Mouse (Mus musculus) CH12.LX (cell line): ENCODE measurements around the gene Sp100. TPM values are rescaled to one million over a fixed set of nuclear protein-coding genes. Genes with fewer than 3 reads are reported as not detected.

Source experiments
- DNase-seq: peaks from one replicate; pipeline ENCODE4 v3.0.0-alpha.2; 2013; ENCODE audit errors: extremely low read depth
- H3K27ac ChIP-seq: 2 replicates; pipeline ENCODE4 v1.5.1; 2012; ENCODE audit warnings: low read depth, mild to moderate bottlenecking, control low read depth, moderate library complexity; ENCODE audit not compliant: insufficient read depth
- H3K27me3 ChIP-seq: replicated peaks from 2 replicates; pipeline ENCODE3; 2012; ENCODE audit warnings: inconsistent platforms
- H3K36me3 ChIP-seq, 2 experiments: replicated peaks in 1 of 2; 2 replicates each; pipeline versions ENCODE3 to v1.6.1; 2012; ENCODE audit warnings: inconsistent platforms in 1 of 2, low read length in 1 of 2, mild to moderate bottlenecking in 1 of 2, mixed read lengths in 1 of 2, moderate library complexity in 1 of 2; ENCODE audit not compliant: control insufficient read depth in 1 of 2, insufficient read depth in 1 of 2
- H3K4me1 ChIP-seq, 2 experiments: 2 replicates each; pipeline ENCODE4 v1.6.1; 2012; ENCODE audit warnings: inconsistent platforms in 1 of 2, moderate library complexity in 1 of 2; ENCODE audit not compliant: insufficient read depth in 2 of 2, control insufficient read depth in 1 of 2
- H3K4me2 ChIP-seq: 2 replicates; pipeline ENCODE4 v1.6.1; 2012; ENCODE audit warnings: low read depth, mild to moderate bottlenecking, control low read depth; ENCODE audit not compliant: poor library complexity, insufficient read depth, severe bottlenecking
- H3K4me3 ChIP-seq, 3 experiments: fragments of 150-350 bp in 1 of 3; sonication (generic) in 1 of 3; replicated peaks in 1 of 3; 2 replicates each; pipeline versions ENCODE3 to v1.5.1; 2011 to 2012; ENCODE audit warnings: low read depth in 2 of 3, low read length in 2 of 3, mild to moderate bottlenecking in 2 of 3, moderate library complexity in 2 of 3, control low read depth in 1 of 3, improper control_type of control experiment in 1 of 3, inconsistent platforms in 1 of 3, mixed read lengths in 1 of 3; ENCODE audit not compliant: poor library complexity in 1 of 3
- H3K79me2 ChIP-seq: replicated peaks from 2 replicates; pipeline ENCODE4 v1.6.1; 2012; ENCODE audit warnings: mild to moderate bottlenecking, moderate library complexity; ENCODE audit not compliant: control insufficient read depth, poor library complexity, insufficient read depth, severe bottlenecking; ENCODE audit errors: extremely low read depth
- H3K9ac ChIP-seq: 2 replicates; pipeline ENCODE4 v1.6.1; 2012; ENCODE audit warnings: low read depth, mild to moderate bottlenecking, control low read depth, moderate library complexity; ENCODE audit not compliant: insufficient read depth
- H3K9me3 ChIP-seq: replicated peaks from 2 replicates; pipeline ENCODE3; 2012; ENCODE audit warnings: low read length, inconsistent platforms, mixed read lengths
- BHLHE40 ChIP-seq: IDR thresholded peaks from 2 replicates; pipeline ENCODE4 v1.6.1; 2011; ENCODE audit warnings: mild to moderate bottlenecking, low read depth, low read length, improper control_type of control experiment
- CTCF ChIP-seq, 2 experiments: IDR thresholded peaks in 1 of 2; conservative IDR thresholded peaks in 1 of 2; 2 replicates each; pipeline ENCODE4 v1.5.1; 2011 to 2012; ENCODE audit warnings: low read depth in 2 of 2, low read length in 2 of 2, improper control_type of control experiment in 1 of 2, inconsistent platforms in 1 of 2, mild to moderate bottlenecking in 1 of 2, moderate library complexity in 1 of 2
- ELF1 ChIP-seq: IDR thresholded peaks from 2 replicates; pipeline ENCODE4 v1.6.1; 2014; ENCODE audit warnings: low read depth, mild to moderate bottlenecking, inconsistent platforms, low read length, improper control_type of control experiment
- EP300 ChIP-seq: IDR thresholded peaks from 2 replicates; pipeline ENCODE4 v1.6.1; 2011; ENCODE audit warnings: low read length, improper control_type of control experiment
- ETS1 ChIP-seq: conservative IDR thresholded peaks from 2 replicates; pipeline ENCODE4 v1.6.1; 2012; ENCODE audit warnings: low read depth, mild to moderate bottlenecking, inconsistent platforms, low read length, improper control_type of control experiment, moderate library complexity
- GABPA ChIP-seq: IDR thresholded peaks from 2 replicates; pipeline ENCODE4 v1.6.1; 2012; ENCODE audit warnings: low read depth, low read length, improper control_type of control experiment, inconsistent platforms; ENCODE audit not compliant: insufficient replicate concordance
- HCFC1 ChIP-seq: IDR thresholded peaks from 2 replicates; pipeline ENCODE4 v1.6.1; 2012; ENCODE audit warnings: low read depth, mild to moderate bottlenecking, inconsistent platforms, low read length, improper control_type of control experiment
- IRF4 ChIP-seq: IDR thresholded peaks from 2 replicates; pipeline ENCODE4 v1.6.1; 2014; ENCODE audit warnings: low read depth, mild to moderate bottlenecking, inconsistent platforms, low read length, improper control_type of control experiment
- JUN ChIP-seq: IDR thresholded peaks from 2 replicates; pipeline ENCODE4 v1.6.1; 2011; ENCODE audit warnings: low read depth, mild to moderate bottlenecking, low read length, improper control_type of control experiment, moderate library complexity; ENCODE audit not compliant: insufficient read depth
- KAT2A ChIP-seq: IDR thresholded peaks from 2 replicates; pipeline ENCODE4 v1.6.1; 2012; ENCODE audit warnings: low read length, improper control_type of control experiment, inconsistent platforms; ENCODE audit not compliant: insufficient replicate concordance
- MAFK ChIP-seq: IDR thresholded peaks from 2 replicates; pipeline ENCODE4 v1.6.1; 2011; ENCODE audit warnings: low read length, improper control_type of control experiment; ENCODE audit not compliant: insufficient replicate concordance
- MAZ ChIP-seq: IDR thresholded peaks from 2 replicates; pipeline ENCODE4 v1.6.1; 2012; ENCODE audit warnings: low read depth, mild to moderate bottlenecking, inconsistent platforms, low read length, improper control_type of control experiment, moderate library complexity
- MEF2A ChIP-seq: IDR thresholded peaks from 2 replicates; pipeline ENCODE4 v1.6.1; 2014; ENCODE audit warnings: low read depth, mild to moderate bottlenecking, inconsistent platforms, low read length, improper control_type of control experiment, borderline replicate concordance
- MXI1 ChIP-seq: IDR thresholded peaks from 2 replicates; pipeline ENCODE4 v1.6.1; 2011; ENCODE audit warnings: mild to moderate bottlenecking, low read depth, low read length, improper control_type of control experiment
- MYC ChIP-seq: IDR thresholded peaks from 2 replicates; pipeline ENCODE4 v1.6.1; 2011; ENCODE audit warnings: low read depth, mild to moderate bottlenecking, improper control_type of control experiment, low read length
- NELFE ChIP-seq: IDR thresholded peaks from 2 replicates; pipeline ENCODE4 v1.6.1; 2011; ENCODE audit warnings: low read depth, low read length, improper control_type of control experiment
- POLR2A ChIP-seq: IDR thresholded peaks from 2 replicates; pipeline ENCODE4 v1.6.1; 2011; ENCODE audit warnings: low read depth, mild to moderate bottlenecking, improper control_type of control experiment, low read length
- POLR2AphosphoS2 ChIP-seq: IDR thresholded peaks from 2 replicates; pipeline ENCODE4 v1.6.1; 2011; ENCODE audit warnings: low read depth, low read length, improper control_type of control experiment
- RAD21 ChIP-seq: IDR thresholded peaks from 2 replicates; pipeline ENCODE4 v1.6.1; 2011; ENCODE audit warnings: low read depth, mild to moderate bottlenecking, low read length, improper control_type of control experiment, moderate library complexity
- SIN3A ChIP-seq: IDR thresholded peaks from 2 replicates; pipeline ENCODE4 v1.6.1; 2012; ENCODE audit warnings: low read length, improper control_type of control experiment, inconsistent platforms
- SMC3 ChIP-seq: IDR thresholded peaks from 2 replicates; pipeline ENCODE4 v1.6.1; 2011; ENCODE audit warnings: low read depth, low read length, improper control_type of control experiment
- TBP ChIP-seq: conservative IDR thresholded peaks from 2 replicates; pipeline ENCODE4 v1.6.1; 2011; ENCODE audit warnings: low read depth, low read length, improper control_type of control experiment
- USF1 ChIP-seq: IDR thresholded peaks from 2 replicates; pipeline ENCODE4 v1.6.1; 2014; ENCODE audit warnings: low read depth, mild to moderate bottlenecking, inconsistent platforms, low read length, improper control_type of control experiment
- USF2 ChIP-seq: conservative IDR thresholded peaks from 2 replicates; pipeline ENCODE4 v1.6.1; 2011; ENCODE audit warnings: low read depth, low read length, improper control_type of control experiment
- ZC3H11A ChIP-seq: IDR thresholded peaks from 2 replicates; pipeline ENCODE4 v1.6.1; 2012; ENCODE audit warnings: low read depth, mild to moderate bottlenecking, inconsistent platforms, low read length, improper control_type of control experiment
- ZMIZ1 ChIP-seq: IDR thresholded peaks from 2 replicates; pipeline ENCODE4 v1.6.1; 2012; ENCODE audit warnings: low read depth, mild to moderate bottlenecking, inconsistent platforms, low read length, improper control_type of control experiment
- ZNF384 ChIP-seq: IDR thresholded peaks from 2 replicates; pipeline ENCODE4 v1.6.1; 2012; ENCODE audit warnings: low read depth, low read length, improper control_type of control experiment, inconsistent platforms
- dilution Hi-C: fragments of 300-500 bp; cut with MboI; formaldehyde crosslinking; loops from 2 replicates; pipeline ENCODE4 v1.14.3; 2020; ENCODE audit warnings: low sequenced_read_pairs; ENCODE audit not compliant: extremely low pct_unique_long_range_greater_than_20kb, extremely low pct_ligation_motif_present
- in situ Hi-C: fragments of 300-500 bp; cut with MboI; formaldehyde crosslinking; loops from 3 replicates; pipeline ENCODE4 v1.14.3; 2019; ENCODE audit warnings: low sequenced_read_pairs, low pct_ligation_motif_present, low pct_unique_long_range_greater_than_20kb, mixed read lengths
- polyA plus RNA-seq: library from polyadenylated mRNA; unstranded; fragments of >175 nt; gene quantifications from 2 replicates; pipeline ENCODE4 v1.2.1, GENCODE M21; 2012; ENCODE audit warnings: low read depth; ENCODE audit not compliant: insufficient read length
- total RNA-seq, 2 experiments: library from RNA; depleted of rRNA; stranded (reverse); fragments of 300-350 nt in 1 of 2; fragments of >200 nt in 1 of 2; gene quantifications; 2 replicates each; pipeline ENCODE4 v1.2.3; 2012 to 2014

Sp100 gene
- total and polyA plus RNA-seq, 3 experiments = 24.7 to 74.0 (median 59.5) TPM

DNA sequence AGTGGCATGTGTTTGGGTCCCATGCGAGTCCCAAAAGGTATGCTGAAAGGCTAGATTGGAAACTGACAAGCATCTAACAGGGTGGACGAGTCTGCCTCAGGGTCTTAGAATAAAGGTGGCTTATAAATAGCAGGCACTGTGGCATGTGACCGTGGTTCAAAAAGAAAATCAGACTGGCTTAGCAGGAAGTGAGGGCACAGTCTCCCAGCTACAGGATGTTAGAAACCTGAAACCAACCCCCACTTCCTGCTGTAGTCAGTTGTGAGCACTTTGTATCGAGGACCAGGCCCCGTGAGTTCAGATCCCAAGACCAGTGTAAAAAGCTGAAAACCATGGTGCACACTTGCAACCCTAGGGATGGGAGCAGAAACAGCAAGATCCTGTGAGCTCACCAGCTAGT is 37.6 kb downstream of the Sp100 start:
- Histone ChIP-seq H3K36me3 (peaks cover 7 to 36% of the 10 kb centered on the region in 2 experiments), H3K79me2 (no peaks in the 10 kb centered on the region), H3K9me3 (peaks cover 2% of the 10 kb centered on the region), H3K4me3 (no peak overlapping the region), H3K27ac (peak overlapping the region; percentile 54), H3K27me3 (no peaks in the 10 kb centered on the region), H3K9ac (0 out of 2 replicates have a peak overlapping the region, but pooled peaks have one; percentile 12), H3K4me1 (peaks cover 10 to 21% of the 10 kb centered on the region in 2 experiments), H3K4me2 (0 out of 2 replicates have a peak overlapping the region, but pooled peaks have one; percentile 42)
- peak; percentile 36; the same call in 1 of the 2 replicates for TF ChIP-seq POLR2A
- peak; percentile 74 for TF ChIP-seq ELF1
- TF ChIP-seq SIN3A = no peak; the same call in 1 of the 2 replicates
- no peak for TF ChIP-seq ZC3H11A
- TF ChIP-seq TBP = 0 out of 2 replicates have a peak, but pooled peaks have one; percentile 26
- TF ChIP-seq MEF2A = 0 out of 2 replicates have a peak, but pooled peaks have one; percentile 14
- TF ChIP-seq EP300 = peak; percentile 44; the same call in 1 of the 2 replicates
- TF ChIP-seq SMC3 = no peak
- TF ChIP-seq USF2 = peak; percentile 4; the same call in 1 of the 2 replicates
- TF ChIP-seq NELFE = no peak
- no peak for TF ChIP-seq MAFK
- 0 out of 2 replicates have a peak, but pooled peaks have one; percentile 34 for TF ChIP-seq MYC
- TF ChIP-seq ETS1 = no peak
- peak; percentile 64 for TF ChIP-seq BHLHE40
- TF ChIP-seq MXI1 = no peak
- TF ChIP-seq IRF4 = peak; percentile 52
- no peak for TF ChIP-seq POLR2AphosphoS2
- 0 out of 2 replicates have a peak, but pooled peaks have one; percentile 22 for TF ChIP-seq HCFC1
- TF ChIP-seq CTCF (conservative IDR thresholded peaks at IDR 0.05 in 1 of 2, IDR thresholded peaks at IDR 0.05 in 1 of 2; ENCODE audit: low read depth in 2 of 2, low read length in 2 of 2) = no peak
- dilution Hi-C loops = no loop called here
- in situ Hi-C loops = no loop called here
- DNase-seq = peak; percentile 72

DNA sequence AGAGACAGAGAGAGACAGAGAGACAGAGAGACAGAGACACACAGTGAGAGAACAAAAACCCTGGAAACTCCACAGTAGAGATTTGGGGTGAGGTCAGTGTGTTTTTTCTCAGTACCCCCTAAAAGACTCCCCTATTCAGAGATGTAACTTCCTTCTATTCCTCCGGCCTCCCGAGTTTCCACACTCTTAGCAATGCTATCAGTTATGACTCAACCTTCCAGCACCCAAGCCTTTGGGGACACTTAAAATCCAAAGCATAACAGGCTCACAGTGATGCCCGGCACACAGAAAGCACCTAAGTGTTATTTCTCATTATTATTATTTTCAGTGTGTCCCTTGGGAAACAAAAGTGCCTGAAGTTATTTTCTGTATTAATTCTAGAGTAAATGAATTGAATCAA is 40.8 kb downstream of the Sp100 start:
- in situ Hi-C loops (no loop called here), dilution Hi-C loops (no loop called here)
- DNase-seq = no peak
- Histone ChIP-seq H3K4me2 (no peak overlapping the region), H3K9ac (no peak overlapping the region), H3K36me3 (peaks cover 5 to 37% of the 10 kb centered on the region in 2 experiments), H3K9me3 (peaks cover 2% of the 10 kb centered on the region), H3K27ac (no peak overlapping the region), H3K27me3 (no peaks in the 10 kb centered on the region), H3K4me3 (no peak overlapping the region), H3K79me2 (no peaks in the 10 kb centered on the region), H3K4me1 (peaks cover 10 to 21% of the 10 kb centered on the region in 2 experiments)
- no peak for TF ChIP-seq HCFC1
- TF ChIP-seq KAT2A = no peak
- TF ChIP-seq JUN = no peak
- no peak for TF ChIP-seq GABPA
- no peak for TF ChIP-seq ETS1
- no peak for TF ChIP-seq SMC3
- no peak for TF ChIP-seq POLR2A
- no peak for TF ChIP-seq IRF4
- TF ChIP-seq USF2 = no peak
- TF ChIP-seq ZNF384 = no peak
- TF ChIP-seq USF1 = no peak
- TF ChIP-seq MAZ = no peak
- TF ChIP-seq RAD21 = no peak
- no peak for TF ChIP-seq ZMIZ1
